Mouse (Mus musculus): ENCODE measurements around the gene Syt1. TPM values are rescaled to one million over a fixed set of nuclear protein-coding genes. Genes with fewer than 3 reads are reported as not detected.

Gene Syt1
- polyA plus RNA-seq, 1 experiment from 2014 or later, result 0.33 TPM

DNA sequence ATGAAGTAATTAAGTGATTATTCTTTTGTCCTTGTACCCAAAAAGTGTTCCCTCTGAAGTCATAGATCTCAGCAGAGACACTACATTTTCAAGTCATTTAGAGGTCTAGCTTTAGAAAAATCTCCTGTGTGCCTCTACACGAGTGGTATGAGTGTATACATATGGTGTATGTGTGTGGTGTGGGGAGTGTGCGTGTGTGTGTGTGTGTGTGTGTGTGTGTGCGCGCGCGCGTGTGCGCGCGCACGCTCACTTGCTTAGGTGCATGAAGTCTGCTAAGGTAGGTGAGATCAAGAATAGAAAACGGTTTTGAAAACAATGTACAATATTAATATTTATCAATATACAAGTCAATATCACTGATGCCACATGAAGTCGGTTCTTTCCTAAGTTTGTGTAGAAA lies 2.3 kb downstream of the Syt1 start:
- 96% methylated on average over 13 of the region's 13 CpGs for WGBS
- no peak overlapping the region for H3K27ac ChIP-seq
- no peaks in the 10 kb centered on the region for H3K9me3 ChIP-seq (replicated peaks; ENCODE audit: low read length)
- H3K4me2 ChIP-seq (ENCODE audit: low read length), result no peak overlapping the region
- ATAC-seq (replicated peaks; ENCODE audit: low FRiP score, low read depth) (no peak), DNase-seq (ENCODE audit: low spot score) (no peak)
- H3K4me1 ChIP-seq (replicated peaks; ENCODE audit: insufficient read depth, low read length), result peaks cover 6% of the 10 kb centered on the region; the same call in 1 of the 2 replicates
- no peak overlapping the region for H3K9ac ChIP-seq (ENCODE audit: low read depth, low read length)
- peaks cover 11% of the 10 kb centered on the region; the same call in 1 of the 2 replicates for H3K27me3 ChIP-seq (ENCODE audit: insufficient read depth, low read length)
- no peak overlapping the region for H3K4me3 ChIP-seq (replicated peaks; ENCODE audit: low read depth, low read length)
- TF ChIP-seq CTCF (IDR thresholded peaks at IDR 0.05; ENCODE audit: low read depth), result no peak
- H3K36me3 ChIP-seq (ENCODE audit: insufficient read depth, low read length), result no peaks in the 10 kb centered on the region

DNA sequence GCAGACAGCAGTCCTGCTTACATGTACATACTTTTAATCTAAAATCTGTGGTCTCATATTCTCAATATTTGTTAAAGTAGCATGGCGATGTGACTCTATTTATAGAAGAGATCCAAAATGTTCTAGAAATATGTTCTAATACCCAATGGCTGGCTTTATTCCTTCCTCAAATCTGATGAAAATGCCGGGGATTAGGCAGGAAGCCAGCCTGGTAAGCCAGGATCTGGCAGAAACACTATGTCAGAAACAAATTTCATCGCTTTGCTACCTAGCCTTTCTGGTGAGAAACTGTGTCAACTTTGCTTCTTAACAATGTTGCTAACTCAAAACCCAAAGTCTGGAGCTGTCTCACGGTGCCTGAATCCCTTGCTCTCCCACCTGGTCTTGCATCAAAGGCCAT lies 7.3 kb downstream of the Syt1 start:
- no peak overlapping the region for H3K4me3 ChIP-seq (replicated peaks; ENCODE audit: low read depth, low read length)

DNA sequence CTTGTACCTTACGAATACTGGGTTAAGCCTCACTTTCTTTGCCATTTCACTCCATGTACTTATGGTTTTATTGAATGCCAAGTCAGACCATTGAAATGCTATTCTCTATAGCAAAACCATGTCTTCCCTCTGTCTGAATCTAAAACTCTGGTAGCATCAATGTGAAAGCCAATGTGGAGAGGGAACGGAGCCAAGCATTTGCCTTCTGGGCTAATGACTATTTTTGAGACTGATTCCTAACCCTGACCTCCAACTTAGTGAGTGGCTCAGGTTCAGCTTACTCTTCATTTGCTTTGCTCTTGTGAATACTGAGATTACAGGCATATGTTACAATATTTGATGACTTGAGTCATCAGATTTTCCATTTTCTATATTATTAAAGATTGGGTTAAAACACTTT lies 23.5 kb downstream of the Syt1 start:
- no peak for TF ChIP-seq CTCF (IDR thresholded peaks at IDR 0.05; ENCODE audit: low read depth)
- Histone ChIP-seq H3K4me2 (ENCODE audit: low read length) (no peak overlapping the region), H3K9ac (ENCODE audit: low read depth, low read length) (no peak overlapping the region), H3K9me3 (replicated peaks; ENCODE audit: low read length) (no peaks in the 10 kb centered on the region), H3K27ac (no peak overlapping the region), H3K27me3 (ENCODE audit: insufficient read depth, low read length) (no peaks in the 10 kb centered on the region), H3K36me3 (ENCODE audit: insufficient read depth, low read length) (no peaks in the 10 kb centered on the region), H3K4me1 (replicated peaks; ENCODE audit: insufficient read depth, low read length) (no peaks in the 10 kb centered on the region), H3K4me3 (replicated peaks; ENCODE audit: low read depth, low read length) (no peak overlapping the region)
- ATAC-seq (replicated peaks; ENCODE audit: low FRiP score, low read depth), result no peak
- WGBS, result 99% methylated on average over 2 of the region's 2 CpGs
- no peak for DNase-seq (ENCODE audit: low spot score)

More for the DNA sequence above, 7.3 kb downstream of the Syt1 start:
- TF ChIP-seq CTCF (IDR thresholded peaks at IDR 0.05; ENCODE audit: low read depth), result no peak
- Histone ChIP-seq H3K4me2 (ENCODE audit: low read length) (no peak overlapping the region), H3K4me1 (replicated peaks; ENCODE audit: insufficient read depth, low read length) (no peaks in the 10 kb centered on the region), H3K36me3 (ENCODE audit: insufficient read depth, low read length) (no peaks in the 10 kb centered on the region), H3K27ac (no peak overlapping the region), H3K9me3 (replicated peaks; ENCODE audit: low read length) (no peaks in the 10 kb centered on the region), H3K9ac (ENCODE audit: low read depth, low read length) (no peak overlapping the region), H3K27me3 (ENCODE audit: insufficient read depth, low read length) (no peaks in the 10 kb centered on the region)
- 81% methylated on average over 4 of the region's 4 CpGs for WGBS
- no peak for ATAC-seq (replicated peaks; ENCODE audit: low FRiP score, low read depth)
- no peak for DNase-seq (ENCODE audit: low spot score)

DNA sequence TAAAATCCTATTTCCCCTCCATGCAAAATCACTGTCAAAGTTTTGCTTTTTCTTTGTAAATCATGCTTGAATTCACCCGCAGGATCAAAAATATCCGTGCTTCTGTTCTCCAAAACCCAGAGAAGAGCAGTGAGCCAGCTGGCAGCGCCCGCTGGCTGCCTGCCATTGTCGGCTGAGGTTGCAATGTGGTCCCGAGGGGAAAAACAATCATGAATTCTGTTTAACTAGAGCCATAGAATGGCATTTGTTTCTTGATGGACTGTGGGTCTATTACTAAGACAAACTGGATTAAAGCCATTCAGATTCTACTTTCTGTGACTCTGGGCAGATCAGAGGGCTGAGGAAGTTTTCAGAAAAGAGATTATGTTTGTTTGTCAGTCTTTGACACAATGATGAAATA lies 31.1 kb downstream of the Syt1 start:
- WGBS, result 74% methylated on average over 6 of the region's 6 CpGs
- Histone ChIP-seq H3K4me2 (ENCODE audit: low read length) (no peak overlapping the region), H3K27ac (no peak overlapping the region), H3K9ac (ENCODE audit: low read depth, low read length) (no peak overlapping the region), H3K27me3 (ENCODE audit: insufficient read depth, low read length) (no peaks in the 10 kb centered on the region), H3K36me3 (ENCODE audit: insufficient read depth, low read length) (no peaks in the 10 kb centered on the region), H3K4me1 (replicated peaks; ENCODE audit: insufficient read depth, low read length) (no peaks in the 10 kb centered on the region), H3K9me3 (replicated peaks; ENCODE audit: low read length) (no peaks in the 10 kb centered on the region), H3K4me3 (replicated peaks; ENCODE audit: low read depth, low read length) (no peak overlapping the region)
- no peak for ATAC-seq (replicated peaks; ENCODE audit: low FRiP score, low read depth)
- TF ChIP-seq CTCF (IDR thresholded peaks at IDR 0.05; ENCODE audit: low read depth), result no peak
- no peak for DNase-seq (ENCODE audit: low spot score)

DNA sequence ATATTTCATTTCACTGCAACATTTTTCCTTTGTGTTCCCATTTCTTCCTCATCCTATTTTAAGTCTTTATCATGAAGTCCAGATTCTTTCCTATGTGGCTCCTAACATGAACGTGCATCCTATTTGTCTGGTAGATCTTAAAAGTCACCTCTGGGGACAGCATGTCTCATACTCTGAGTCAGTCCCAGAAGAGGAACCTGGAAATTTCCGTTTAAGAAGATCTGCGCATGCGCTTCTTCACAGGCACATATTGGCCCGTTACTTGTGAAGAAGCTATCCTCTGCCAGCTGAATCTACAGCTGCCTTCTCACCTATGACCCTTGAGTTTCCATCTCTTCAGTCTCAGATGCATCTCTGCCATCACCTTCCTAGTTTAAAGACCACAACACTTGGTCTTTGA lies 55.8 kb downstream of the Syt1 start:
- Histone ChIP-seq H3K9ac (ENCODE audit: low read depth, low read length) (no peak overlapping the region), H3K4me3 (replicated peaks; ENCODE audit: low read depth, low read length) (no peak overlapping the region), H3K27ac (no peak overlapping the region), H3K4me1 (replicated peaks; ENCODE audit: insufficient read depth, low read length) (no peaks in the 10 kb centered on the region), H3K36me3 (ENCODE audit: insufficient read depth, low read length) (no peaks in the 10 kb centered on the region), H3K4me2 (ENCODE audit: low read length) (no peak overlapping the region), H3K9me3 (replicated peaks; ENCODE audit: low read length) (no peaks in the 10 kb centered on the region), H3K27me3 (ENCODE audit: insufficient read depth, low read length) (no peaks in the 10 kb centered on the region)
- 89% methylated on average over 5 of the region's 5 CpGs for WGBS
- ATAC-seq (replicated peaks; ENCODE audit: low FRiP score, low read depth), result no peak
- TF ChIP-seq CTCF (IDR thresholded peaks at IDR 0.05; ENCODE audit: low read depth), result no peak
- DNase-seq (ENCODE audit: low spot score), result no peak

DNA sequence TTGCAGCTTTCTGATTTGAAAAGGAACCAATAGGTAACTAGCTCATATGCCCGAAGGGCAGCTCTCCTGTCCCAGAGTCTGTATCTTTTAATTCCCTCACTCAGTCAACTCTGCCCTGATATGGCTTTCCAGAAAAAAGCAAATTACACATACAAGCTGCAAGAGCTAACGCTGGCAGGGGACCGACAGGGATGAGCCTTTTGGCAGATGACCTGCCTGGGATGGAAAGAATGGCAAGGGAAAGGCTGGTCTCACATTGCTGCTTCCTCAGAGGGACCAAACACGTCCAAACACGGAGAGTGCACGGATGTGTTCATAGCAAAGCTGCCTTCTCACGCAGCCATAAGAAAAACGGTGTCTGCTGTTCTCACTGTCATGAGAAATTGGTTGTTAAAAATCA lies 58.6 kb downstream of the Syt1 start:
- Histone ChIP-seq H3K27ac (no peak overlapping the region), H3K9ac (ENCODE audit: low read depth, low read length) (no peak overlapping the region), H3K27me3 (ENCODE audit: insufficient read depth, low read length) (no peaks in the 10 kb centered on the region), H3K4me3 (replicated peaks; ENCODE audit: low read depth, low read length) (no peak overlapping the region), H3K9me3 (replicated peaks; ENCODE audit: low read length) (no peaks in the 10 kb centered on the region), H3K4me1 (replicated peaks; ENCODE audit: insufficient read depth, low read length) (no peaks in the 10 kb centered on the region), H3K4me2 (ENCODE audit: low read length) (no peak overlapping the region), H3K36me3 (ENCODE audit: insufficient read depth, low read length) (no peaks in the 10 kb centered on the region)
- WGBS, result 86% methylated on average over 8 of the region's 8 CpGs
- DNase-seq (ENCODE audit: low spot score), result no peak
- ATAC-seq (replicated peaks; ENCODE audit: low FRiP score, low read depth), result no peak
- TF ChIP-seq CTCF (IDR thresholded peaks at IDR 0.05; ENCODE audit: low read depth), result no peak

DNA sequence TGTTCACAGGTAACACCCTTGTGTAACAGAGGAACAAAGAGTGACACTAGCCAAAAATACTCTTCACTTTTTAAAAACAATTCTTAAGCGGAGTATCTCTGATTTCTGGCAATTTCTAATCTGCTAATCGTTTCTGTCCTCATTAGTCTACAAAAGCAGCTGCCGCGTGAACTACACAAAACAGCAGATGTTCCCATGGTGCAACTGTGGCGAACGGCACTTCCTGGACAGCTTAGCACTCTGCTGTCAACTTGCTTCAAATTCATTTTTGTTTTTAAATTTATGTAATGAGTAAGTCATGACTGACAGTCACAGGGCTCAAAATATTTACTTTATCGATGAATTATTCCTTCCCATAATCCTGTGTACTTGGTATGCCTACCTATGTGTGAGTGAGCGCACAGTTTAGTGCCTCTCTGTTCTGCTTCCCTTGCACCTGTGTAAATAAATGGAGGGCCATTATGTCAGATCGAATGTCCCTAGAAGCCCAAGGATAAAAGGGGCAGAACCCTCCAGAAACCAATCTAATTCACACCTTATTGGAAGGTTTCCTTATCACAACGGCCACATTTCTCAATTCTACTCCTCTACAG lies 73.8 kb downstream of the Syt1 start:
- Histone ChIP-seq H3K4me3 (replicated peaks; ENCODE audit: low read depth, low read length) (no peak overlapping the region), H3K4me2 (ENCODE audit: low read length) (no peak overlapping the region), H3K9ac (ENCODE audit: low read depth, low read length) (no peak overlapping the region), H3K4me1 (replicated peaks; ENCODE audit: insufficient read depth, low read length) (no peaks in the 10 kb centered on the region), H3K9me3 (replicated peaks; ENCODE audit: low read length) (no peaks in the 10 kb centered on the region), H3K27ac (no peak overlapping the region), H3K27me3 (ENCODE audit: insufficient read depth, low read length) (no peaks in the 10 kb centered on the region), H3K36me3 (ENCODE audit: insufficient read depth, low read length) (no peaks in the 10 kb centered on the region)
- no peak for ATAC-seq (replicated peaks; ENCODE audit: low FRiP score, low read depth)
- 65% methylated on average over 10 of the region's 10 CpGs for WGBS
- no peak for DNase-seq (ENCODE audit: low spot score)
- no peak for TF ChIP-seq CTCF (IDR thresholded peaks at IDR 0.05; ENCODE audit: low read depth)

Data from kidney, postnatal 0 days (tissue).